Mouse (Mus musculus) layer of hippocampus, adult 9-10 months (tissue): Measurements from ENCODE around the gene Ngfr.
"Not testable (repeated sequence)": the region's sequence is repeated elsewhere in the genome, so short reads cannot be mapped to it uniquely, and the experiment has no call there.

ENCODE experiments used
- DNase-seq: peaks from one replicate; pipeline ENCODE4 v3.0.0; 2022; ENCODE audit warnings: low spot score

The Ngfr gene

DNA sequence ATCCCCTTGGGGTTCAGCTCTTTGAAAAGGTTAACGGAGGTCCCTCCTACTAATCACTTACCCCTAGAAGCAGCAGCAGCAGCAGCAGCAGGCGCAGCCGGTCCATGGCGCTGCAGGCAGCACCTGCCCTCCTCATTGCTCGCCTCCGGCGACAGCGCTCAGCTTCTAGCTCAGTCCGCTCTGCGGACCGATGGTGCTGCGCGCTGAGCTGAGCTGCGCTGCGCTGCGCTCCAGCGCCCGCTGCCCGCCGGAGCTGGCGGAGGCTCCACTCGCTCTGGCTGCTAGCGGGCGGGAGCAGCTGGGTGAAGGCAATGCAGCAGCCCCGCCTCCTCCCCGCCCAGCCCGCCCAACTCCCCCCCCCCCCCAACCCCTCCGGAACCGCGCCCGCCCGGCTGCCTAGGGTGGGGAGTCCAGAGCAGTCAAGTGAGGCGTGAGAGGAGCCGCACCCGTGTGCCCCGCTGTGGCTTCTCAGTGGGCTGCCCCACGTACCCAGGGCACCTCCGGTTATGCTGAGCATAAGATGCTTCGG, at the start of gene Ngfr:
Ngfr (minus strand) TSS at position 313 of the 529 bp plus-strand sequence.
- no peak for DNase-seq

DNA sequence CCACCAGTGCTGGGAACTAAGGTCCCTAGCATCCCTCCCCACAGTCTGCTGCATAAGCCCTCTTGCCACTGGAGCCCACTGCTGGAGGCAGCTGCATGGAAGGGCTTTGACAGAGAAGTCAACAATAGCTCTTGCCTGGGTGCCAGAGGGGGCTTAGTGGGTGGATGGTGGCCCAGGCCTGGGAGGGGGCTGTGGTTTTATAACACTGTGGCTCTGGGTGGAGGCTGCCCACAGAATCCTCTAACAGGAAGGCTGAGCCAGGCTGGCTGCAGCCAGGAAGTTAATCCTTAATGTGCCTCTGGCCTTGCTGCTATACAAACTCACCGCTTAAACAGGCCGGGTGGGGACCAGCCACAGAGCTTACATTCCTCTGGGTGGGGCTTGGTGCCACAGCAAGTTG, 47.5 kb upstream of the Ngfr start:
- DNase-seq, result no peak

DNA sequence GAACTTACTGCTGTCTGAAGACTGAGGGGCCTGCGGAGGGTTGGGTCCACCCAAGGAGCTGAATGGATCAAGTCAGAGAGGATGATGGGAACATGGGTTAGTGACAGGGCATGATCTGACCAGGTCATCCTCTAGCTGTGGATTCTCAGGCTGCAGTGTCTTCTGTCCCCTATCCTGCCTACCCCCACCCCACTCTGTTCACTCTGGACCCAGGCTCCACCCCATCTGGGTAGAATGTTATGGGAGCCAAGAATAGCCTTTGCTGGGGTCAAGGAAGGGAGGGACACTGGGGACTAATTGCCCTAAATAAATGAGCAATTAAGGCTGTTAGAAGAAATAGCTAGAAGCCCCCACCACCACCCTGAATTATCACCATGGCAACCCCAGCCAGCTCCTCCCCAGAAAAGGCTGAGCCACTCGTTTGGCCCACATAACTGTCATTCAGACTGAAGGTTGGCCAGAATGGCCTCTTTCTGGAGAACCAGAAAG, 46.0 kb upstream of the Ngfr start:
- no peak for DNase-seq

DNA sequence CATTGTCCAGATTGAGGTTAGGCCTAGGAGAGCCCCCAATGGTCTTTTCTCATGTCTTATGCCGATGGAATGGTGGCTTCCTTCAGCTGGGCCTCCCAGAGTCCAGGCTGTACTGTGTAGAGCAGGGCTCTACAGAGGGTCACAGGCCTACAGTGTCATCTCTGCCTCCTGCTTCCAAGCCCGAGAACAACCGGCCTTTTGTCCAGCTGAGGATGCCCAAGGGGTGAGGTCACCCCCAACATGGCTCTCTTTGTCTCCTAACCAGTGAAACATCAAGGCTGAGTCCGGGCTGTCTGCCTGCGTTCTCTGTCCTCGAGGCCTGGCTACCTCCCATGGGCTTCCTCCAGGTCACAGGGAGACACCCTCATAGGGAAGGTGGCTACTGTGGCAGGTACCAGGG, 44.9 kb upstream of the Ngfr start:
- DNase-seq, result no peak

DNA sequence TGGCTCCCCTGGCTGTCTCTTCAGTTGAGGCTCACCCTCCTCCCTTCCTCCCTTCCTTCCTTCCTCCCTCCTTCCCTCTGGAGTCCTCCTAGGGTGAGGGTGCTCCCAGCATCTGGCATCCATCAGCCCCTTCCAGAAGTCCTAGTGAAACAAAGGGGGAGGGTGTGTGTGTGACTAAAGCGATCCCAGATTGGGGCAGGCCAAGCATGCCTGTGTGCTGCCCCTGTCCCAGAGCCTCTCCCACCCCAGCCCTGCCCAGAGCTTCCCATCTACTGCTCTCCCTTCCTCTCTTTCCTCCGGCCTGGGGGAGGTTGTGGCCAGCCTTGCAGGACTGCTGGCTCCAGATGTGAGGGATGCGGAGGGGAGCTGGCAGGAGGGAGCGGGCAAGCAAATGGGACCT, 43.8 kb upstream of the Ngfr start:
- no peak for DNase-seq

DNA sequence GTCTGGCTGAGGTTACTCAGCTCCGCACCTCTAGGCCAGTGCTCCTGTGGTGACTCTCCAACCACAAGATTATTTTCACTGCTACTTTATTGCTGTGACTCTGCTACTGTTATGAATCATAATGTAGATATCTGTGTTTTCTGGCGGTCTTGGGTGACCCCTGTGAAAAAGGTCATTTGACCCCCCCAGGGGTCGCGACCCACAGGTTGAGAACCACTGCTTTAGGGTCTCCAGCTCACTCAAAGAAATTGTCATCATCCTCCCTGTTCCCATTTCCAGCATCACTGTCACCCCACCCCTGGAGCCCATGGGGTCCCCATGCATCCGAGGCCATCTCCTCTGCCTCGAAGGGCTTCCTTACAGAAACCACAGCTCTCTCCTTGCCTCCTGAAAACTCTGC, 43.0 kb upstream of the Ngfr start:
- no peak for DNase-seq

DNA sequence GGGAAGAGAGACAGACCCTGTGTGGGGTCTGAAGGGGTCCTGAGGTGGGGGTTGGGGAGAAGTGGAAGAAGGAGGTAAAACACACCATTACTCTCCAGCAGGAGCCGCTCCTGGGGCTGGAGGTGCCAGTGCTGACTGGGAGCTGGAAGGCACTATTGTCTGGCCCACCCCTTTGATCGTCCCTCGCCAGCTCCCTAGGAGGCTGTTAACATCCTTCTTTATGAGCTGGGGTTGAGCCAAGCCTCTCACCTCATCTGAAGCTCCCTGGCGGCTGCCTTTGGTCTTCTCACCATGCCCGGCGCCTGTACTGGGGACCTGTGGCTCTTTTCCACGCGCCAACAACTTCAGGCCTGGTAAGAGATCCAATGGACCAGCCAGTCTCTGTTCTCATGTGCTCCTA, 34.9 kb upstream of the Ngfr start:
- no peak for DNase-seq

DNA sequence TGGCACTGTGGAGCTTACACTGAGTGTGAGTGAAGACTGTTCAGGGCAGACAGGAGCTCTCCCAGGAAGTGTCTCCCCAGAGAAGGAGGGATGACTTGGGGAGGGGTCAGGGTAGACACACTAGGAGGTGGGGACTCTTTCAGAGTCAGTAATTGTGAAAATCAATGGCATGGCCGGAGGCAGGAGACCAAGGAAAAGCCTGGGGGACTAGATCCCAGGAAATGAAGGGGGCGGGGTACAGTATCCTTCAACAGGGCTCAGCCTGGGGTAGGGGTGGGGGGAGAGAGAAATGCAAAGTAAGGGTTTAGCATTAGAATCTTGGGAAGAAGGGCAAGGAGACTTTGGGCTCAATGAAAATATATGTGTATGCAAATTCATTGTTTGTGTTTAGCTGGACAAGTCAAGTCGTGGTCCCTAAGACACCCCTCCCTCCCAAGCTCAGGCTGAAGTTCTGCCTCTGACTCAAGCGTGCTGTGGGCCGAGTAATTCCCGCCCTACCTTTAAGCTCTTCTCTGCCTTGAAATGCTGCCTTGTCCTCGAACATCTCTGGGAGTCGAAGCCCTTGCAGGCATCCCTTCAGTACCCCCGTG, 34.1 kb upstream of the Ngfr start:
- no peak for DNase-seq

DNA sequence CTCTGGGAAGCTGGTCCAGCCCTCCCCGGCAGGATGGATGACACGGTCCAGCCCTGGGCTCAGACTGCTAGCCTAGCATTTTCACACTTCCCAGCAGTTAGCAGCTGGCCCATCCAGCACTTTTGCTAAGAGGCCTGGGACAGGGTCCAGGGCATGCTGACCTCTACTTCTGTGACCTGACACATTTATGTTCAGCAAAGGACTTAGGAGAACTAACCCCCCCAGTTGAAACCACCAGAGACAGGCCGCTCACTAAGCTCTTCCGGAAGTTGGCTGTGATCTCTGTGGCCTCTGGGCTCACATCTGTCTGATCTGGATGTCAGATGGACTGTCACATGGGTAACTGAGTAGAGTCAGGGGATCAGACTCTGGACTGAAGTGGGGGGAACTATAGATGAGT, 33.5 kb upstream of the Ngfr start:
- DNase-seq, result no peak

DNA sequence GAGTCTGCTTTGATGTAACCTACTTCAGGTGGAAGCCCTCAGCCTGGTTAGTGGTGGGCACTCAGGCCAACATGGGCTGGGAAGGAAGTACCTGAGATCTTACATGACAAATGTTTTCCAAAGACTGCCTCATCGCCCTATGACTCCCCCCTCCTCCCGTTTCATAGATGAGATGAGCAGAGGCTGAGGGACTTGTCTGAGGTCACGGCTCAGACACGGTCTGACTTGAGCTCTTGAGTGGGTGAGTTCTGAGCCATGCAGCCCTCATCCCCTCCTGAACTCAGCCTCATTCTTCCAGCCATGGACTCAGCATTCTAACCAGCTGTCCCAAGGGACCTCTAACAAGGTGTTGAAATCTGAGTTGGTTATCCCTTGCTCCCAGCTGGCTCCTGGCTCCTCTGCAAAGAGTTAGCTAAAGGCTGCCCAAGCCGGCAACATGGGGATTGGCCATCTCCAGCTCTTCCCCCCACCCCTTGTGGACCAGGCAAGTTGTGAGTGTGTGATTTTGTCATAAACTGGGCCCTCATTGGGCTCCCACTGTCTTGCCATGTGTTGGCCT, 32.4 kb upstream of the Ngfr start:
- no peak for DNase-seq

DNA sequence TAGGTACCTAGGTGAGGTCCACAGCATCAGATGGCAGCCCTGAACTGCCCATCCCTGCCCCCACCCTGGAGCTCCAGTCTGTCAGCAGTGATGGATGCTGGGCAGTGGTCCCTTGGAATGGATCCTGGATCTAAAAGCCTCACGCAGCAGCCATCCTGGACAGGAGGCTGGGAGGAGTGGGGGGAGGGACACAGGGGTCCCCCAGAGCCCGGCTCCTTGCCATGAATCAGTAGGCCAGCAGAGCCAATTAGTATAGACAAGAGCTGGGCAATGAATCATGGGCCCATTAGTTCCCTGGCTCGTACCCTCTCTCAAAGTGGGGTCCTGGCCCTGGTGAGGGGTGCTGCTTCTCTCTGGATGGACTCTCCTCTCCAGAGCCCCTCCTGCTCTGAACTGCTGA, 31.5 kb upstream of the Ngfr start:
- DNase-seq, result no peak

DNA sequence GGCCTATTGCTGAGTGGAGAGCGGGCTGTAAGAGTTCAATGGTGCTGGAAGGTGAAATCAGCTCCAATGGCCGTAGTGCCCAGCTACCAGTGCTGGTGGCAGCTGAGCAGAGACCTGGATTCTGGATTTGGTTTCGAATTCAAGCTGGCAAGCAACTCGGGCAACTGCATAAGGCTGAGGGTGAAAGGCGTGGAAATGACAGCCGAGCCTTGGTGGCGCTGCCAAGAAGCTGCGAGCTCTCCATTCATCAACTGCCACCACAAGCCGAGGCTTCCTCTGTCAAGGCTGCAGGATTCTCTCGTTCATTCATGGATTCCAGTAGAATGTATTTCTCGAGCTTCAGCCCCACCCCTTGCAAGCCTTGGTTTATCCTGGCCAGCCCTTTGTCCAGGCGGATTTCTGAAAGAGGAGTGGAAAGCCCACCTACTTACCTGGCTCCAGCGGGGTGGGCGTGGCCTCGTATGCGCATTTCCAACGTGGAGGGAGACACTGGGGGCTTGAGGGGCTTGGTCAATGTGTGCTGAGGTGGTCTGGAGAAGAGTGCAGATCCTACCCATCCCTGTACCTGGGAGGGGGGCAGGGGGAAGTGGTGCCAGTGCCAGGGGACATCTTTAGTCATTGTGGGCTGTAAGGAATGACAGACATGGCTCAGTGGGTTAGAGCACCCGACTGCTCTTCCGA, 30.4 kb upstream of the Ngfr start:
- no peak for DNase-seq

DNA sequence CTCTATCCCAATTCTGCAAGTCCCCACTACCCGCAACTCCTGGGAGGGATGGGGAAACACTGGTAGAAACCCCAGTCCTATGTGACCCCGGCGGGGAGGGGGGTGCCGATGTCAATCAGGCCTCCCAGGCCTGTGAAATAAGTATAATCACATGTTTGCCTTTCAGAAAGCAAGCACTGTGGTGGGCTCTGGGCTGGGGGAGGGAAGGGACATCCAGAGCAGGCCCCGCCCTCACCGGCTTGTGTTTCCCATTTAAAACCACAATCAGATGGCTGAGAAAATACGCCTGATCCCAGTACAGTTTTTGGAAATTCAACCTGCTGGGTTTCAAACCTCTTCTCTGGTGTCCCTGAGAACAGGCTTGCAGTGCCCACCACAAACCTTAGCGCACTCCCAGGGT, 27.2 kb upstream of the Ngfr start:
- no peak for DNase-seq

DNA sequence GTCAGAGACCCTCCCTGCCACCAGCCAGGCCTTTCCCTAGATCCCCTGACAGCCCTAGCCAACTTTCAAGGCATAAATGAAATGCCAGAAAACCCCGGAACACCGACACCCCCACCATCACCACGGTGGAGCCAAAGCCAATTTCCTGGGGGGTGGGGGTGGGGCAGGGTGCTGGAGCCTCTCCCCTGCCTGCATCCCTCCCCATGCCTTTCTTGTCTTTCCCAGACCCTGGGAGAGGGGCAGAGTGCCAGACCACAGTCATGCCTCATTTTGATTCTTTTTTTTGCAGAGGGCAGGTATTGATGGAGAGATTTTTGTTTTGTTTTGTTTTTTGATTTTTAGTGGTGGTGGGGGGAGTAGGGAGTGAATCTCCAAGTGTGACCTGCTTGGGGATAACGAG, 23.7 kb upstream of the Ngfr start:
- no peak for DNase-seq

DNA sequence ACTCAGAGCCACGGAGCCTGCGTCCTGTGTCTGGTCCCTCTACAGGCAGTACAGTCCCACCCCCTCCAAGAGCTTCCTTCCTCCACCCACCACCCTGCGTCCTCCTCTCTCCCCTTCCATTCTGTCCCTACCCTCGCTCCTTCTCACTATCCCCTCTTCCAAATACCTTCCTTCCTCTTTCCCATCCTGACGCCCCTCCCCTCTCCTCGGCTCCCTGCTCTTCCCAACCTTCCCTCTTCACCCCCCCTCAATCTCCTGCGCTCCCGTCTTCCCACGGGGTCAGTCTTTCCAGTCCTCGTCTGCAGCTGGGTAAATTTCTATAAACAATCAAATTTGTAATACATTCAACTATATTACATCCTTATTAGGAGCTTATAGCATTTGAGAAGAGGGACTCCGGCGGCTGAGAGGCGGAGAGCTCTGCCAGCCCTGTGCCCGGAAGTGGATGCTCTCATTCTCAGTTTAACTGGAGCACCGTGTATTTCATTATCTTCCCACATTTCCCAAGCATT, 22.9 kb upstream of the Ngfr start:
- no peak for DNase-seq

DNA sequence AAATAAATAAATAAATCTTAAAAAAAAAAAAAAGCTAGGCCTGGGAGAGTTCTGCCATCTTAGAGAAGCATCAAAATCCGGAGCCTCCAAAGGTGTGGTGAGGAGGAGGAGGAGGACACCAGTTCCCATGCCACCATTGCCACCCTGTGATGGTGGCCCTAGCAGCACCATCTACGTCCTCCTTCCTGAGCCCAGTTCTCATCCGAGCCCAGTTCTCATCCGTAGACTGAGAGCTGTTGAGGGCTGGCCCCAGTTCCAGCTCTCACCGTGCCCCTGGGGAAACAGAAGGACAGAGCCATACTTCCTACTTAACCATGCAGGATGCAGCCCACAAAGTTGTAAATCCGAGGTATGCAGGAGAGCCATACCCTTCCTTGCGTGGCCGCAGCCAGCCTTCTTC, 22.4 kb upstream of the Ngfr start:
- no peak for DNase-seq

DNA sequence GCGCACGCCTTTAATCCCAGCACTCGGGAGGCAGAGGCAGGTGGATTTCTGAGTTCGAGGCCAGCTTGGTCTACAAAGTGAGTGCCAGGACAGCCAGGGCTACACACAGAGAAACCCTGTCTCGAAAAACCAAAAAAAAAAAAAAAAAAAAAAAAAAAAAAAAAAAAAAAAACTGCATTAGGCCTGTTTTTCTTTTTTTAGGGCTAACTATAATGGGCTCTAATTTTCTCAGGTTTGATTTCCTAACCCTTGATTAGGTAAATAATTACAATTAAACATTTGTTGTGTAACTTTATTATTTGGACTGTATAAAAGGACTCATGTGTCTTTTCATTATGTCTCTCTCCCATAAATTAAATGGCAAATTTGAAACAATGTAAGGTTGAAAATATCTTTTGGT, 19.8 kb upstream of the Ngfr start:
- not testable (repeated sequence) for DNase-seq

DNA sequence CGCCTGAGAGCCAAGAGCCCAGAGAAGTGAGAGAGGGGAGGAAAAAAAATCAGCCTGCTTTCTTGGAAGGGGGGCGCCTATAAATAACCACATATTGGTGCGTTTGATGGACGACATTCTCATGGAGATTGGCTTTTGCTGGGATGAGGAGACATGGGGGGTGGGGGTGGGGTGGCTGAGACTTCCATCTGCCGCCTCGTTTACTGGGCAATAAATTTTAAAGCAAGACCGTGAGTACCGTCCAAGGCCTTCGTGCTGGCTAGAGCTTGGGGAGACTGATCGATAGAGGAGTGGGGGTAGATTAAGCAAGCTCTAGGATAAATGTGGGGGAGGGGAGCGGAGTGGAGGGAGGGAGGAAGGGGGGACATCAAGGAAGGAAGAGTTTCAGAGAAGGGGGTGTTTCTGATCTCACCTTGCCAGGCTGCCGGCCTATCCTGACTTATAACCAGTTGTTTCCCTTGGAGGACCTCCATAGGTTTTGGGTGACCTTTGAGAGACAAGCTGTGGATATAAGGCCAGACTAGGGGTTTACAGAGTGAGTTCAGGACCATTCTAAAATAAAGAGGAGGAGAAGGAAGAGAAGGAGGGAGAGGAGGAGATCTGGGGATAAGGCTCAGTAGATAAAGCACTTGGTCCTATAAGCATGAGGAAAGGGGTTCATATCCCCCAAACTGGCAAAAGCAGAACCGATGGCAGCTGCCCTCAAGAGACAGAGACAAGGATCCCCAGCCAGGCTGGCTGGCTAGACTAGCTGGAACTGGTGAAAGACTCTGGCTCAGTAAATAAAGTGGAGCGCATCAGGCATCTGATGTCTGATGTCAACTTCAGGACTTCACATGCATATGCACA, 10.9 kb upstream of the Ngfr start:
- DNase-seq, result no peak

DNA sequence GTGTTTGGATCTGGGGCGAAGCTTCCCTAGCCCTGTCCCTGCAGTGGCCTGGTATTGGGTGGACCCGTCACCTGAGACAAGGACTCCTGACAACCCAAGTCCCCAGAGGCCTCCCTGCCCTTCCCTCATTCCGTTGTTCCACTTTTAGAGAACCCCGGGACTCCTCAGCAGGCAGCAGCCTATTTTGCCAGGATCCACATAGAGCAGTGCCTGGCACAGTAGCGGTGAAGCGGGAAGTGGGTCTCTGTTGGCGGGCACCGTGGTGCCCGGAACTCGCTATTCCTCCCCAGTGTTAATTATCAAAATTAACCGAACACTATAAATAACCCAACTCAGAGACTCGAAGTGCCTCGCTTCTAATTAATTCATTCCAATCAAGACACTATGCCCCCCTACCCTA, 10.2 kb upstream of the Ngfr start:
- no peak for DNase-seq

DNA sequence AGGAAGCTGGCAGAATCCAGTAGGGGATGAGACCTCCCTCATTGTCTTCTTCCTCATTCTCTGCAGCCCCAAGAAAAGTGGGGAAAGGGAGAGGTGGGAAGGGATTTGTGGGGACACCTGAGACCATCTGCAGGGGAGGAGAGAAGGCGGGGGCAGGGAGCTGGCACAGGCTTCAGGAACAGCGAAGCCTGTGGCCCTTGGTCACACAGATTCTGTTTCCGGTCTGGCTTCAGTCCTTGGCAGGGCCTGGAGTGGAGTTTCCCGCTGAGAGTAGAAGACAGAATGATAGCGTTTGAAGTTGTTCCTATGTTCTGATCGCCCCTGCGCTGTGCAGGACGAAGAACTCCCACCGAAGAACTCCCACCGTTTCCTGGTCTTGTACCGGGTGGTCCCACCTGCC, 9.2 kb upstream of the Ngfr start:
- no peak for DNase-seq

DNA sequence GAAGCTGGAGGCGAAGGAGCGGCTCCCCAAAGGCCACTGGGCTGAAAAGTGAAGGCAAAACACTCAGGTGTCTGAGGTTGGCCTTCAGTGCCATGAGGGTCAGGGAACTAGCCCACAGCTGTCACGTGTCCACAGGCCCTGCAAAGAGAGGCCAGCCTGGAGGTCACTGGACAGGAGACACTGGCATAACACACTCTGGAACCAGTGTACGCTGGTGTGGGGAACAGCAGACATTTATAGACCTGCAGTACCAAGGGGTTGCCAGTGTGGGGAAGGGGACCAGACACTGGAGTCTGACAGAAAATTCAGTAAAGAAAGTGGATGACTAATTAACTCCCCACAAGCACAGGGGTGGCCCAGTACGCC, 8.6 kb upstream of the Ngfr start:
- no peak for DNase-seq

DNA sequence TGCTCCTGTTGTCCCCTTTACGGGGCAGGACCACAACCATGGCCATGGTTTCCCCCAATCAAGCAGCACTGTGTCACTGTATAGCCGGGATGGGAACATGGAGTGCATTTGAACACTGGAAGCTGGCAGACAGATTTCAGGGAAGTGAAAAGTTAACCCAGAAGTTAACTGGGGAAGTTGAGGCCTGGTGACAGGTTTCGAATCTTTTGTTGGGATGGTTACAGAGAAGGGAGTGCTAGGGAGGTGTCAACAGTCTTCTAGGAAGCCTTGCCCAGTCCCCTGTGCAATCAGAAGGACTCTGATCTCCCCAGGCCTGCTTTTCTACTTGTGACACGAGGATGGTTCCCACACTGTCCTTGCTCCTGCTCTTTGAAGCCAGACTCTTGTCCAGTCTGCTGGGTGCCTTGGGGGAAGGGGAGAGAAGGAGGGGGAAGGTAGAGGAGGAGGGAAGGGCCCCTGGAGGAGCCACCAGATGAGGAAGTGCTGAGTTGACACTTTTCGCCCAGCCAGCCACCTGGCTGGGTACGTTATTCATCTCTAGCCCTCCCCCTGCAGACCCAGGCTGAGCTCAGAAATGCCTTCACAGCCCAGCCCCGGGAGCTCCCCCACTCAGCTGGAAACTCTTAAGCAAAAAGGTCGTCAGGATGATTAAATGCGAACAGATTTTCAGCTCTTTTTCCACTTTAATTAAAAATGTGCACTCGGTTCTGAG, 8.1 kb upstream of the Ngfr start:
- no peak for DNase-seq
